Mouse (Mus musculus): ENCODE measurements around the gene Vmn1r83.

Vmn1r83 gene

GRCm38 (mm10) chr7:12329381-12329780 lies at the start of gene Vmn1r83:
Gene Vmn1r83 (minus strand): TSS chr7:12329481.
- no peak for DNase-seq (ENCODE audit: low read depth, low spot score)

- DNase-seq (ENCODE audit: low read depth, low spot score), result no peak
Measured at GRCm38 (mm10) chr7:12369173-12369572, 39.9 kb upstream of the Vmn1r83 start, which contains the start of gene Vmn1r84. Gene Vmn1r84 (minus strand): TSS chr7:12369273.

GRCm38 (mm10) chr7:12300130-12300529 lies 29.2 kb downstream of the Vmn1r83 start, which contains the start of gene Vmn1r82:
Gene Vmn1r82 (plus strand): TSS chr7:12300430.
- no peak for DNase-seq (ENCODE audit: low read depth, low spot score)
